Mouse (Mus musculus): ENCODE measurements around the gene Cdkl1. TPM values are rescaled to one million over a fixed set of nuclear protein-coding genes. Genes with fewer than 3 reads are reported as not detected.

Gene Cdkl1
- polyA plus RNA-seq, 1 experiment from 2014 or later: 1.5 TPM

DNA sequence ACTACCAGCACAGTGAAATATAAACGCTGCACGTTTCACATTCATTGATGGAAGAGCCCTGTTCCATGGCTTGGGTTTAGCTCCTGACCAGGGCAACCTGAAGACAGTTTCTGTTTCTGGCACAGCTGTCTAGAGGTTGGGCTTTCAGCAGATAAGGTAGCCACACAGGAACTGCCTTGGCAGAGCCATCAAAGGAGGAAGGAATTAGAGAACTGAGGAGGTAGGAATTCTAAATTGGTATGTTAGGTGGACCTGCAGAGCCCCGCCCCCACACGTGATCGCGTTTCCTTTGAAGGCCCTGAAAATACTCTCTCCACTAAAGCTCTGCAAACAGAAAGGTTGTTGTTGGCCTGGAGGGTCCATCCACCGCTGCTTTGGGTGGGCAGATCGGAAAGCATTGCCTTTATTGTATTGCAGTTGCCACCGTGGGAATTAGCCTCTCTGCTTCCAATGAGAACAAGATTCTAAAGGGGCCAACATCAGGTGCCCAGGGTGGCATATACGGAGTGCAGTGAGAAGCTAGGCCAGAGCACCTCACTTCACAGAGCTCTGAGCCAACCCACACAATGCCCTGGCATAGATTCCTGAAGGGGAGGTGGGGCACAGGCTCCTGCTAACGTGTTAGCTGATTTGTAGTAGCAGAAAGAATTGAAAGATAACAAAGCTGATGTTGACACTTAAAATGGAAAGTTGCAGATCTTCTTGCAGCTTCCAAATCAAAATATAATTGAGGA lies 14.3 kb downstream of the Cdkl1 start:
- H3K27ac ChIP-seq (ENCODE audit: low read depth, low read length): no peak overlapping the region
- ATAC-seq (ENCODE audit: low FRiP score) (no peak), DNase-seq (ENCODE audit: low spot score) (no peak)
- H3K27me3 ChIP-seq (ENCODE audit: control insufficient read depth, insufficient read depth, low read length): no peaks in the 10 kb centered on the region
- no peak overlapping the region for H3K4me3 ChIP-seq (ENCODE audit: low read depth, low read length)
- no peaks in the 10 kb centered on the region for H3K9me3 ChIP-seq (ENCODE audit: control insufficient read depth, low read length)
- H3K9ac ChIP-seq (ENCODE audit: low read depth, low read length): no peak overlapping the region
- no peaks in the 10 kb centered on the region for H3K4me1 ChIP-seq (replicated peaks; ENCODE audit: control insufficient read depth, insufficient read depth, low read length)
- no peak overlapping the region for H3K4me2 ChIP-seq (replicated peaks; ENCODE audit: low read depth, low read length)
- 76% methylated on average over 11 of the region's 11 CpGs for WGBS
- H3K36me3 ChIP-seq (ENCODE audit: control insufficient read depth, insufficient read depth, low read length): no peaks in the 10 kb centered on the region

DNA sequence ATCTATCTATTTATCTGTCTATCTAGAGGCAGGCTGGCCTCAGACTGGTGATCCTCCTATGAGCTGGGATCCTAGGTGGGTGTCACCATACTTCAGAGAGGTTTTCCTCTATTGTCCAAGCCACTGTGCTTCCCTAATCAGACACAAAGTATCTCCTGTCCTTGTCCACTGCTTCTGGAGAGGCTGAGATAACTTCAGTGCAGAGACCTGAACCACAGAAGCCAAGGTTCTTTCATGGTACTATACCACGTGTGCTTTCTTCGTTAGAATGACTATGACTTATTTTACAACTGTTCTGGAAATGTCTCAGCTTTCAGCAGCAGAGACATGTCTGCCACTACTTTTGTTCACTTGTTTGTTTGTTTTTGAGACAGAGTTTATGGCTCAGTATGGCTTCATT lies 22.2 kb downstream of the Cdkl1 start:
- no peak for DNase-seq (ENCODE audit: low spot score)
- 89% methylated on average over 2 of the region's 2 CpGs for WGBS
- H3K4me2 ChIP-seq (replicated peaks; ENCODE audit: low read depth, low read length): no peak overlapping the region
- no peaks in the 10 kb centered on the region for H3K36me3 ChIP-seq (ENCODE audit: control insufficient read depth, insufficient read depth, low read length)
- H3K27ac ChIP-seq (ENCODE audit: low read depth, low read length): no peak overlapping the region
- no peaks in the 10 kb centered on the region for H3K4me1 ChIP-seq (replicated peaks; ENCODE audit: control insufficient read depth, insufficient read depth, low read length)
- H3K9me3 ChIP-seq (ENCODE audit: control insufficient read depth, low read length): no peaks in the 10 kb centered on the region
- no peak overlapping the region for H3K9ac ChIP-seq (ENCODE audit: low read depth, low read length)
- no peaks in the 10 kb centered on the region for H3K27me3 ChIP-seq (ENCODE audit: control insufficient read depth, insufficient read depth, low read length)
- no peak overlapping the region for H3K4me3 ChIP-seq (ENCODE audit: low read depth, low read length)
- ATAC-seq (ENCODE audit: low FRiP score): no peak

DNA sequence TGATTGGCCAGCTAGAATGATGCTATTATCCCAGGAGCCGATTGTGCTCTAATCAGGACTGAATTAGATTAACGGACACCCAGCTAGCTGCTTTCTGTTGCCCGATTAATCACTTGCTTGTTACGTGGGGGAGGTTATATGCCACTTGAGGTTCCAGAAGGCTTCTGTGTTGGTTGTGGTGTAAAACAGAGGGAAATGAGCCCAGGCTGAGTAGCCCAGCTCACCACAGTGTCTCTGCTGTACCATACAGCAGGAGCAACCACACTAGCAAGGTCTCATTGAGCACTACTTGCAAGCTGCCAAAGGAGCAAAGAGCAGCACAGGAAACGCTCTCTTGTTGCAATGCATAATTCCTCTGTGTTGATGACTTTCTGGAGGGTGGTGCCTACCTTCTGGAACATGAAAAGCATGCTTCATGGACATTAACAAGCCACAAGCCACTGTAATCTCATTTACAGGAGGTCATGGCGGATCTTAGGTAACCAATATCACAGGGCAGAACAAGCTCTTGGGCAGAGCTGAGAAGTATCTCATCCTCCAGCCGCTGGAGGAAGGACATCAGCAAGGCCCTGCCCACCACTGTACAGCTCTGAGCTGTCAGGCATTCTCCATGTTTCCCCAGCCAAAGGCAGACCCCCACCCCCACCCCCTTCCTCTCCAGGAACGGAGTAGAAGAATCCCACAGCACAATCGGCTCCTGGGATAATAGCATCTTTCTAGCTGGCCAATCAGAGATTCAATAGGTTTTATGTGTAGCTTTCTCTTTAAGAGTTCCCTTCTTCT lies 23.4 kb downstream of the Cdkl1 start:
- Histone ChIP-seq H3K27ac (ENCODE audit: low read depth, low read length) (no peak overlapping the region), H3K4me2 (replicated peaks; ENCODE audit: low read depth, low read length) (no peak overlapping the region), H3K27me3 (ENCODE audit: control insufficient read depth, insufficient read depth, low read length) (no peaks in the 10 kb centered on the region), H3K4me3 (ENCODE audit: low read depth, low read length) (no peak overlapping the region), H3K4me1 (replicated peaks; ENCODE audit: control insufficient read depth, insufficient read depth, low read length) (no peaks in the 10 kb centered on the region), H3K36me3 (ENCODE audit: control insufficient read depth, insufficient read depth, low read length) (no peaks in the 10 kb centered on the region), H3K9me3 (ENCODE audit: control insufficient read depth, low read length) (no peaks in the 10 kb centered on the region), H3K9ac (ENCODE audit: low read depth, low read length) (no peak overlapping the region)
- ATAC-seq (ENCODE audit: low FRiP score): no peak
- WGBS: 49% methylated on average over 9 of the region's 9 CpGs
- DNase-seq (ENCODE audit: low spot score): no peak

DNA sequence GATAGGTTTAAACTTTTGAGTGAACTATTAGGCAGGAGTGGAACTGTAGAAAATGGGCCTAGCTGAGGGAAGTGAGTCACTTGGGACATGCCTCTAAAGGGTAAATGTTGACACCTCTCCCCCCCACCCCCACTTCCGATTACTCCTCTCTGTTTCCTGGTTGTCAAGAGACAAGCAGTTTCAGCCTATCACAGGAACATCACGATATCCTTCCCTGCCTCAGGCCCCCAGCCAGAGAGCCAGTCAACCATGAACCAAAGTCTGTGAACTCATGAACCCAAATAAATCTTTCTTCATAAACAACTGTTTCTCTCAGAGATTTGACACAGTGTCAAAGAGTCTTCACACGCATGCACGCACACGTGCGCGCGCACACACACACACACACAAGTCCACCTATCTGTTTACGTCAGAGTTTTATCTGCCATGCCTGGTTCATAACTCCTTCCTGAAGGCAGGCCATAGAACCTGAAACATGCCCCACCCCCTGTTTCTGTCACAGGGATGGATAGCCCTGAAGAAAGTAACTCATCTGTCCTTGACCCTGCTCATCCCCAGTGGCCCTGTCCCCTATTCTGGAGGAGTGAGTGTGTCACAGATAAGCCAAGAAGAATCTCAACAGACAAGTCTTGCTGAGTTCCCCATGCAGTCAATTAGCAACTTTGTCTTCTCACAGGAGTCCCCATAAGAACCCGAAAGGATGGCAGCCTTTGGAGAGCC lies 24.7 kb downstream of the Cdkl1 start:
- H3K9ac ChIP-seq (ENCODE audit: low read depth, low read length): no peak overlapping the region
- no peak overlapping the region for H3K4me3 ChIP-seq (ENCODE audit: low read depth, low read length)
- no peak overlapping the region for H3K4me2 ChIP-seq (replicated peaks; ENCODE audit: low read depth, low read length)
- no peaks in the 10 kb centered on the region for H3K9me3 ChIP-seq (ENCODE audit: control insufficient read depth, low read length)
- H3K4me1 ChIP-seq (replicated peaks; ENCODE audit: control insufficient read depth, insufficient read depth, low read length): no peaks in the 10 kb centered on the region
- no peak overlapping the region for H3K27ac ChIP-seq (ENCODE audit: low read depth, low read length)
- no peaks in the 10 kb centered on the region for H3K27me3 ChIP-seq (ENCODE audit: control insufficient read depth, insufficient read depth, low read length)
- DNase-seq (ENCODE audit: low spot score): no peak
- 81% methylated on average over 10 of the region's 10 CpGs for WGBS
- no peak for ATAC-seq (ENCODE audit: low FRiP score)
- H3K36me3 ChIP-seq (ENCODE audit: control insufficient read depth, insufficient read depth, low read length): no peaks in the 10 kb centered on the region

DNA sequence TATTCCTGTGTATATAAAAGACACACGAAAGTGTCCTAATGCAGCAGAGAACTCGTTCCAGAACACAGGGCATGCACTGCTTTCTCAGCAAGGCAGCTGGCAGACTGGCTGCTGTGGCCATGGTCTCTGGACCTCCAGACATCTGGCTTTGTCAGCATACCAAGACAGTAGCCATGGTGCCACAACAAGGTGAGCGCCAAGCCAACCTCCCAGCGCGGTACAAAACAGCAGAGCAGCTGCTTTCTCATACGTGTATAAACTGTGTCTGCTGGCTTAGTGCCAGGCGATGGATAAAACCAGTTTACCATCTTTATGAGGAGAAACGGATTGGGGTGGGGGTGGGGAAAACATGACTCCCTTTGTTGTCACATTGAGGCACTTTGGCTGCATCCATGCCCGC lies 25.5 kb downstream of the Cdkl1 start:
- no peak for ATAC-seq (ENCODE audit: low FRiP score)
- Histone ChIP-seq H3K4me1 (replicated peaks; ENCODE audit: control insufficient read depth, insufficient read depth, low read length) (no peaks in the 10 kb centered on the region), H3K9ac (ENCODE audit: low read depth, low read length) (no peak overlapping the region), H3K27ac (ENCODE audit: low read depth, low read length) (no peak overlapping the region), H3K36me3 (ENCODE audit: control insufficient read depth, insufficient read depth, low read length) (no peaks in the 10 kb centered on the region), H3K9me3 (ENCODE audit: control insufficient read depth, low read length) (no peaks in the 10 kb centered on the region), H3K4me2 (replicated peaks; ENCODE audit: low read depth, low read length) (no peak overlapping the region), H3K27me3 (ENCODE audit: control insufficient read depth, insufficient read depth, low read length) (no peaks in the 10 kb centered on the region), H3K4me3 (ENCODE audit: low read depth, low read length) (no peak overlapping the region)
- DNase-seq (ENCODE audit: low spot score): no peak
- 82% methylated on average over 9 of the region's 9 CpGs for WGBS

DNA sequence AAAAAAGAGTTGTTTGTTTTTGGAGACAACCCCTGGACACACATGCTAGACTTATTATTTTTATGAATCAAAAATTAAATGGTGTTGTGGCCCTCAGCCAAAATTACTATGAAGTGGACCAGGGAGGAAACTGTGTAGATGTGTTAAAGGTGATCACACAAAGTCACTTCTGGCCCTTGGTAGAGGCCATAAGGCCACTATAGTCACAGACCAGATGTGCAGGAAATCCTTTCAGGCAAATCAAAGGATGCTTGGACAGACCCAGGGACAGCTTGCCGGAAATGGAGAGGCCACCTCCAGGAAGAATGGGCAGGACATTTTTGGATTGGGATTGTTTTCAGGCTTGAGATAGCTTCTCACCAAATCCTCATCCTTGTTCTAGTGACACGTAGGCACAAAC lies 29.5 kb downstream of the Cdkl1 start:
- Histone ChIP-seq H3K9ac (ENCODE audit: low read depth, low read length) (no peak overlapping the region), H3K4me1 (replicated peaks; ENCODE audit: control insufficient read depth, insufficient read depth, low read length) (no peaks in the 10 kb centered on the region), H3K27me3 (ENCODE audit: control insufficient read depth, insufficient read depth, low read length) (no peaks in the 10 kb centered on the region), H3K36me3 (ENCODE audit: control insufficient read depth, insufficient read depth, low read length) (no peaks in the 10 kb centered on the region), H3K9me3 (ENCODE audit: control insufficient read depth, low read length) (no peaks in the 10 kb centered on the region), H3K27ac (ENCODE audit: low read depth, low read length) (no peak overlapping the region), H3K4me2 (replicated peaks; ENCODE audit: low read depth, low read length) (no peak overlapping the region), H3K4me3 (ENCODE audit: low read depth, low read length) (no peak overlapping the region)
- no peak for ATAC-seq (ENCODE audit: low FRiP score)
- WGBS: 67% methylated on average over 2 of the region's 2 CpGs
- no peak for DNase-seq (ENCODE audit: low spot score)

DNA sequence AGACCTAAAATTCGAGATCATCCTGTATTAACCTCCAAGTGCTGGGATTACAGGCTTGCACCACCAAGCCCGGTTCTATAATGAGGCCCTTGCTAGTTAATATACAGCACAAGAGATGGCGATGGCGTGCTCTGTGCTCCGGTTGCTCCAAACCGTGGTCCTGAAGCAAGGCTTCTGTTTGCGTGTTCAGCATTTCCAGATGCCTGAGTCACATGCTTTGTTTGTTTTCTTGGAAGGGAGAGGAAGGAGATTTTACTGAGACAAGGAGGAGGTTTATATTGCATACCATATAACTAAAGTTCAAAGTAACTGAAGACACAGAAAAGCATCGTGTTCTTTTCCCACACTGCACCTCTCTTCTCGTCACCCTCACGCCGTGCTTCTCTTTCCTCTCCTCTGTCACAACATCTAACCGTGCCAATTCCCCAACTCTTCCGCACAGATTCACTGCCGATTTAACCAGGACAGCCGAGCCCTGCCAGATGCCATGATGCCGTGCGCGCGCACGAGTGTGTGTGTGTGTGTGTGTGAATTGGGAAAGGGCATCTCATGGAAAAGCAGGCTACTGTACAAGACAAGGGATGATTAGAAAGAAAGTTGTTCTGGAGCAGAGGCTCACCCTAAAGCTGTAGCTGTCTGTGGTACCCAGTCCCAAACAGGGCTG lies 30.2 kb downstream of the Cdkl1 start:
- no peak overlapping the region for H3K4me2 ChIP-seq (replicated peaks; ENCODE audit: low read depth, low read length)
- H3K4me1 ChIP-seq (replicated peaks; ENCODE audit: control insufficient read depth, insufficient read depth, low read length): no peaks in the 10 kb centered on the region
- no peak for ATAC-seq (ENCODE audit: low FRiP score)
- no peaks in the 10 kb centered on the region for H3K9me3 ChIP-seq (ENCODE audit: control insufficient read depth, low read length)
- H3K27me3 ChIP-seq (ENCODE audit: control insufficient read depth, insufficient read depth, low read length): no peaks in the 10 kb centered on the region
- WGBS: 91% methylated on average over 20 of the region's 20 CpGs
- no peaks in the 10 kb centered on the region for H3K36me3 ChIP-seq (ENCODE audit: control insufficient read depth, insufficient read depth, low read length)
- H3K27ac ChIP-seq (ENCODE audit: low read depth, low read length): no peak overlapping the region
- no peak overlapping the region for H3K4me3 ChIP-seq (ENCODE audit: low read depth, low read length)
- DNase-seq (ENCODE audit: low spot score): no peak
- no peak overlapping the region for H3K9ac ChIP-seq (ENCODE audit: low read depth, low read length)

DNA sequence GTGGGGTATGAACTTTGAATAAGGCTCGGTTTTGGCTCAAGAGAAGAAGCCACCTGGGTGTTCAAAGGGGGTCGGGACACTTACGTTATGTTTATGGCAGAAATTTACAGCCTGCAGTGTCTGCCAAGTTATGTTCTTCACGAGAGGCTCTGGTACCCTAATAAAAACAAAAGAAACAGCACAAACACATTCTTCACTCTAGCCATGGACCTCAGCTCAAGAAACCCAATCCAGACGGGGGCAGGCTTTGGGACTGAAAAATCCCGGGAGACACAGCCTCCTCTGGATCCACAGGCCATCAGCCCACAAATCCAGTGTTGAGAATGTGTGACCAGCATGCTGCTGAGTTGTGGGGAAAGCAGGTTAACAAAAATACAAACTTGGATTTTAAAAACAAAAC lies 31.1 kb downstream of the Cdkl1 start:
- 62% methylated on average over 6 of the region's 6 CpGs for WGBS
- Histone ChIP-seq H3K4me3 (ENCODE audit: low read depth, low read length) (no peak overlapping the region), H3K4me2 (replicated peaks; ENCODE audit: low read depth, low read length) (no peak overlapping the region), H3K36me3 (ENCODE audit: control insufficient read depth, insufficient read depth, low read length) (no peaks in the 10 kb centered on the region), H3K9me3 (ENCODE audit: control insufficient read depth, low read length) (no peaks in the 10 kb centered on the region), H3K27me3 (ENCODE audit: control insufficient read depth, insufficient read depth, low read length) (no peaks in the 10 kb centered on the region), H3K4me1 (replicated peaks; ENCODE audit: control insufficient read depth, insufficient read depth, low read length) (no peaks in the 10 kb centered on the region), H3K9ac (ENCODE audit: low read depth, low read length) (no peak overlapping the region), H3K27ac (ENCODE audit: low read depth, low read length) (no peak overlapping the region)
- no peak for ATAC-seq (ENCODE audit: low FRiP score)
- no peak for DNase-seq (ENCODE audit: low spot score)
